Mouse (Mus musculus): ENCODE measurements around the gene Vrk2. TPM values are rescaled to one million over a fixed set of nuclear protein-coding genes. Genes with fewer than 3 reads are reported as not detected.

Gene Vrk2
- total and polyA plus RNA-seq, 3 experiments: 17.9 to 58.7 (median 31.1) TPM

- no peak for TF ChIP-seq JUN (IDR thresholded peaks at IDR 0.05; ENCODE audit: insufficient read depth, low read depth, low read length)
- dilution Hi-C loops (cut with MboI; ENCODE audit: extremely low pct_ligation_motif_present, extremely low pct_unique_long_range_greater_than_20kb, low sequenced_read_pairs): no loop called here
- Histone ChIP-seq H3K9ac (ENCODE audit: insufficient read depth, low read depth) (no peak overlapping the region), H3K36me3 (replicated peaks in 1 of 2; ENCODE audit: control insufficient read depth in 1 of 2, insufficient read depth in 1 of 2, low read length in 1 of 2) (no peaks in the 10 kb centered on the region), H3K27me3 (replicated peaks) (no peaks in the 10 kb centered on the region), H3K4me3 (replicated peaks in 1 of 3; ENCODE audit: low read depth in 2 of 3, low read length in 2 of 3, poor library complexity in 1 of 3) (no peak overlapping the region), H3K4me1 (ENCODE audit: control insufficient read depth in 1 of 2, insufficient read depth in 2 of 2) (peaks cover 6 to 41% of the 10 kb centered on the region in 2 experiments), H3K9me3 (replicated peaks; ENCODE audit: low read length) (no peaks in the 10 kb centered on the region), H3K79me2 (replicated peaks; ENCODE audit: control insufficient read depth, extremely low read depth, insufficient read depth, poor library complexity, severe bottlenecking) (no peaks in the 10 kb centered on the region; the same call in 1 of the 2 replicates), H3K27ac (ENCODE audit: insufficient read depth, low read depth) (no peak overlapping the region), H3K4me2 (ENCODE audit: insufficient read depth, low read depth, poor library complexity, severe bottlenecking) (no peak overlapping the region)
- DNase-seq (ENCODE audit: extremely low read depth): no peak
- in situ Hi-C loops (cut with MboI; ENCODE audit: low pct_ligation_motif_present, low pct_unique_long_range_greater_than_20kb, low sequenced_read_pairs): no loop called here
These were observed 15.0 kb upstream of the Vrk2 start for GRCm38 (mm10) chr11:26608795-26609194.

- in situ Hi-C loops (cut with MboI; ENCODE audit: low pct_ligation_motif_present, low pct_unique_long_range_greater_than_20kb, low sequenced_read_pairs) (no loop called here), dilution Hi-C loops (cut with MboI; ENCODE audit: extremely low pct_ligation_motif_present, extremely low pct_unique_long_range_greater_than_20kb, low sequenced_read_pairs) (no loop called here)
- H3K4me1 ChIP-seq (ENCODE audit: control insufficient read depth in 1 of 2, insufficient read depth in 2 of 2): peaks cover 15 to 85% of the 10 kb centered on the region in 2 experiments
- peak overlapping the region in 1 of 3 experiments; percentile 52 for H3K4me3 ChIP-seq (replicated peaks in 1 of 3; ENCODE audit: low read depth in 2 of 3, low read length in 2 of 3, poor library complexity in 1 of 3)
- H3K27me3 ChIP-seq (replicated peaks): no peaks in the 10 kb centered on the region
- H3K9ac ChIP-seq (ENCODE audit: insufficient read depth, low read depth): no peak overlapping the region
- peak overlapping the region; percentile 41; the same call in 1 of the 2 replicates for H3K4me2 ChIP-seq (ENCODE audit: insufficient read depth, low read depth, poor library complexity, severe bottlenecking)
- TF ChIP-seq ETS1 (conservative IDR thresholded peaks at IDR 0.05; ENCODE audit: low read depth, low read length) (peak; percentile 89), TBP (conservative IDR thresholded peaks at IDR 0.05; ENCODE audit: low read depth, low read length) (0 out of 2 replicates have a peak, but pooled peaks have one; percentile 46), IRF4 (IDR thresholded peaks at IDR 0.05; ENCODE audit: low read depth, low read length) (peak; percentile 99), EP300 (IDR thresholded peaks at IDR 0.05; ENCODE audit: low read length) (peak; percentile 98), NRF1 (IDR thresholded peaks at IDR 0.05; ENCODE audit: low read depth, low read length) (no peak), POLR2A (IDR thresholded peaks at IDR 0.05; ENCODE audit: low read depth, low read length) (0 out of 2 replicates have a peak, but pooled peaks have one; percentile 21), ELF1 (IDR thresholded peaks at IDR 0.05; ENCODE audit: low read depth, low read length) (peak; percentile 80), CTCF (conservative IDR thresholded peaks at IDR 0.05 in 1 of 2, IDR thresholded peaks at IDR 0.05 in 1 of 2; ENCODE audit: low read depth in 2 of 2, low read length in 2 of 2) (no peak), ZNF384 (IDR thresholded peaks at IDR 0.05; ENCODE audit: low read depth, low read length) (no peak), CHD2 (IDR thresholded peaks at IDR 0.05; ENCODE audit: low read length) (peak; percentile 79), RCOR1 (conservative IDR thresholded peaks at IDR 0.05; ENCODE audit: low read depth, low read length) (peak; percentile 77), MXI1 (IDR thresholded peaks at IDR 0.05; ENCODE audit: low read depth, low read length) (no peak), MYC (IDR thresholded peaks at IDR 0.05; ENCODE audit: low read depth, low read length) (no peak), MAFK (IDR thresholded peaks at IDR 0.05; ENCODE audit: insufficient replicate concordance, low read length) (no peak), SMC3 (IDR thresholded peaks at IDR 0.05; ENCODE audit: low read depth, low read length) (no peak; the same call in 1 of the 2 replicates), NELFE (IDR thresholded peaks at IDR 0.05; ENCODE audit: low read depth, low read length) (no peak), ZMIZ1 (IDR thresholded peaks at IDR 0.05; ENCODE audit: low read depth, low read length) (no peak), SIN3A (IDR thresholded peaks at IDR 0.05; ENCODE audit: low read length) (0 out of 2 replicates have a peak, but pooled peaks have one; percentile 24), BHLHE40 (IDR thresholded peaks at IDR 0.05; ENCODE audit: low read depth, low read length) (peak; percentile 76), E2F4 (IDR thresholded peaks at IDR 0.05; ENCODE audit: insufficient replicate concordance, low read depth, low read length) (no peak), MEF2A (IDR thresholded peaks at IDR 0.05; ENCODE audit: borderline replicate concordance, low read depth, low read length) (peak; percentile 79), RAD21 (IDR thresholded peaks at IDR 0.05; ENCODE audit: low read depth, low read length) (no peak), JUN (IDR thresholded peaks at IDR 0.05; ENCODE audit: insufficient read depth, low read depth, low read length) (peak; percentile 46; the same call in 1 of the 2 replicates), ZC3H11A (IDR thresholded peaks at IDR 0.05; ENCODE audit: low read depth, low read length) (no peak), JUND (conservative IDR thresholded peaks at IDR 0.05; ENCODE audit: low read depth, low read length) (peak; percentile 54; the same call in 1 of the 2 replicates), TCF12 (IDR thresholded peaks at IDR 0.05; ENCODE audit: low read depth, low read length) (peak; percentile 82; the same call in 1 of the 2 replicates), HCFC1 (IDR thresholded peaks at IDR 0.05; ENCODE audit: low read depth, low read length) (peak; percentile 66)
- no peaks in the 10 kb centered on the region; the same call in 1 of the 2 replicates for H3K79me2 ChIP-seq (replicated peaks; ENCODE audit: control insufficient read depth, extremely low read depth, insufficient read depth, poor library complexity, severe bottlenecking)
- peak; percentile 83 for DNase-seq (ENCODE audit: extremely low read depth)
- no peak overlapping the region for H3K27ac ChIP-seq (ENCODE audit: insufficient read depth, low read depth)
- H3K36me3 ChIP-seq (replicated peaks in 1 of 2; ENCODE audit: control insufficient read depth in 1 of 2, insufficient read depth in 1 of 2, low read length in 1 of 2): no peaks in the 10 kb centered on the region
- no peaks in the 10 kb centered on the region for H3K9me3 ChIP-seq (replicated peaks; ENCODE audit: low read length)
These were observed 10.4 kb upstream of the Vrk2 start for GRCm38 (mm10) chr11:26604061-26604655.

Measured in CH12.LX (cell line).